Mouse (Mus musculus): ENCODE data around the gene Mei4. TPM values are rescaled to one million over a fixed set of nuclear protein-coding genes. Genes with fewer than 3 reads are reported as not detected.

Mei4 gene
- polyA plus RNA-seq, 1 experiment = 0.90 TPM

GRCm38 (mm10) chr9:82160143-82160542 is 296.7 kb downstream of the Mei4 start:
- Histone ChIP-seq H3K79me2 (ENCODE audit: control insufficient read depth, insufficient read depth) (no peaks in the 10 kb centered on the region), H3K4me2 (ENCODE audit: low read depth) (no peak overlapping the region), H3K4me3 (no peak overlapping the region), H3K36me3 (ENCODE audit: control insufficient read depth, insufficient read depth) (no peaks in the 10 kb centered on the region), H3ac (ENCODE audit: control insufficient read depth, insufficient read length) (no peak overlapping the region), H3K27me3 (ENCODE audit: control insufficient read depth, insufficient read depth, insufficient read length) (no peaks in the 10 kb centered on the region)
- no peak for TF ChIP-seq SRF (IDR thresholded peaks at IDR 0.05; ENCODE audit: control insufficient read depth, insufficient read length, low read depth)
- no peak for TF ChIP-seq TCF3 (IDR thresholded peaks at IDR 0.05; ENCODE audit: insufficient read length, low read depth)
- TF ChIP-seq TCF12 (IDR thresholded peaks at IDR 0.05; ENCODE audit: insufficient read depth, poor library complexity, severe bottlenecking) = no peak
- no peak for TF ChIP-seq MYOD1 (IDR thresholded peaks at IDR 0.05; ENCODE audit: control insufficient read depth in 1 of 3, insufficient read length in 2 of 3, low read depth in 2 of 3)
- TF ChIP-seq MYOG (IDR thresholded peaks at IDR 0.05; ENCODE audit: control insufficient read depth in 1 of 3, insufficient read depth in 1 of 3, insufficient read length in 2 of 3, low read depth in 2 of 3) = no peak
- no peak for TF ChIP-seq MAX (IDR thresholded peaks at IDR 0.05; ENCODE audit: low read depth)
- TF ChIP-seq REST (IDR thresholded peaks at IDR 0.05; ENCODE audit: insufficient read depth, insufficient read length) = no peak
- TF ChIP-seq POLR2AphosphoS2 (IDR thresholded peaks at IDR 0.05; ENCODE audit: insufficient read length, low read depth) = no peak
- no peak for TF ChIP-seq POLR2A (IDR thresholded peaks at IDR 0.05; ENCODE audit: insufficient read length, low read depth)
- no peak for TF ChIP-seq USF1 (IDR thresholded peaks at IDR 0.05; ENCODE audit: low read depth)
- TF ChIP-seq E2F4 (IDR thresholded peaks at IDR 0.05; ENCODE audit: insufficient read depth) = no peak
- TF ChIP-seq CEBPB (IDR thresholded peaks at IDR 0.05; ENCODE audit: insufficient read depth, poor library complexity, severe bottlenecking) = no peak

GRCm38 (mm10) chr9:82162415-82162814 is 298.9 kb downstream of the Mei4 start:
- Histone ChIP-seq H3K79me2 (ENCODE audit: control insufficient read depth, insufficient read depth) (no peaks in the 10 kb centered on the region), H3K36me3 (ENCODE audit: control insufficient read depth, insufficient read depth) (no peaks in the 10 kb centered on the region), H3ac (ENCODE audit: control insufficient read depth, insufficient read length) (no peak overlapping the region), H3K4me2 (ENCODE audit: low read depth) (no peak overlapping the region), H3K4me3 (no peak overlapping the region), H3K27me3 (ENCODE audit: control insufficient read depth, insufficient read depth, insufficient read length) (no peaks in the 10 kb centered on the region)
- TF ChIP-seq POLR2A (IDR thresholded peaks at IDR 0.05; ENCODE audit: insufficient read length, low read depth) = no peak
- no peak for TF ChIP-seq POLR2AphosphoS2 (IDR thresholded peaks at IDR 0.05; ENCODE audit: insufficient read length, low read depth)
- TF ChIP-seq REST (IDR thresholded peaks at IDR 0.05; ENCODE audit: insufficient read depth, insufficient read length) = no peak
- no peak for TF ChIP-seq MYOD1 (IDR thresholded peaks at IDR 0.05; ENCODE audit: control insufficient read depth in 1 of 3, insufficient read length in 2 of 3, low read depth in 2 of 3)
- TF ChIP-seq MAX (IDR thresholded peaks at IDR 0.05; ENCODE audit: low read depth) = no peak

- Histone ChIP-seq H3K27me3 (ENCODE audit: control insufficient read depth, insufficient read depth, insufficient read length) (no peaks in the 10 kb centered on the region), H3K79me2 (ENCODE audit: control insufficient read depth, insufficient read depth) (no peaks in the 10 kb centered on the region), H3K4me3 (no peak overlapping the region), H3ac (ENCODE audit: control insufficient read depth, insufficient read length) (no peak overlapping the region), H3K4me2 (ENCODE audit: low read depth) (no peak overlapping the region), H3K36me3 (ENCODE audit: control insufficient read depth, insufficient read depth) (no peaks in the 10 kb centered on the region)
- TF ChIP-seq TCF12 (IDR thresholded peaks at IDR 0.05; ENCODE audit: insufficient read depth, poor library complexity, severe bottlenecking) (no peak), POLR2AphosphoS2 (IDR thresholded peaks at IDR 0.05; ENCODE audit: insufficient read length, low read depth) (no peak), SRF (IDR thresholded peaks at IDR 0.05; ENCODE audit: control insufficient read depth, insufficient read length, low read depth) (no peak), MYOG (IDR thresholded peaks at IDR 0.05; ENCODE audit: control insufficient read depth in 1 of 3, insufficient read depth in 1 of 3, insufficient read length in 2 of 3, low read depth in 2 of 3) (no peak), REST (IDR thresholded peaks at IDR 0.05; ENCODE audit: insufficient read depth, insufficient read length) (no peak), TCF3 (IDR thresholded peaks at IDR 0.05; ENCODE audit: insufficient read length, low read depth) (no peak), MYOD1 (IDR thresholded peaks at IDR 0.05; ENCODE audit: control insufficient read depth in 1 of 3, insufficient read length in 2 of 3, low read depth in 2 of 3) (no peak), CEBPB (IDR thresholded peaks at IDR 0.05; ENCODE audit: insufficient read depth, poor library complexity, severe bottlenecking) (no peak), USF1 (IDR thresholded peaks at IDR 0.05; ENCODE audit: low read depth) (no peak), E2F4 (IDR thresholded peaks at IDR 0.05; ENCODE audit: insufficient read depth) (no peak), MAX (IDR thresholded peaks at IDR 0.05; ENCODE audit: low read depth) (no peak), POLR2A (IDR thresholded peaks at IDR 0.05; ENCODE audit: insufficient read length, low read depth) (no peak)
These were observed 354.5 kb downstream of the Mei4 start for GRCm38 (mm10) chr9:82217976-82218375.

GRCm38 (mm10) chr9:82247695-82248445 is 384.4 kb downstream of the Mei4 start:
- no peak for TF ChIP-seq TCF12 (IDR thresholded peaks at IDR 0.05; ENCODE audit: insufficient read depth, poor library complexity, severe bottlenecking)
- no peak for TF ChIP-seq E2F4 (IDR thresholded peaks at IDR 0.05; ENCODE audit: insufficient read depth)
- TF ChIP-seq POLR2A (IDR thresholded peaks at IDR 0.05; ENCODE audit: insufficient read length, low read depth) = no peak
- TF ChIP-seq SRF (IDR thresholded peaks at IDR 0.05; ENCODE audit: control insufficient read depth, insufficient read length, low read depth) = no peak
- TF ChIP-seq MYOG (IDR thresholded peaks at IDR 0.05; ENCODE audit: control insufficient read depth in 1 of 3, insufficient read depth in 1 of 3, insufficient read length in 2 of 3, low read depth in 2 of 3) = no peak
- no peak for TF ChIP-seq MAX (IDR thresholded peaks at IDR 0.05; ENCODE audit: low read depth)
- no peak for TF ChIP-seq TCF3 (IDR thresholded peaks at IDR 0.05; ENCODE audit: insufficient read length, low read depth)
- no peak for TF ChIP-seq MYOD1 (IDR thresholded peaks at IDR 0.05; ENCODE audit: control insufficient read depth in 1 of 3, insufficient read length in 2 of 3, low read depth in 2 of 3)
- no peak for TF ChIP-seq CEBPB (IDR thresholded peaks at IDR 0.05; ENCODE audit: insufficient read depth, poor library complexity, severe bottlenecking)
- TF ChIP-seq POLR2AphosphoS2 (IDR thresholded peaks at IDR 0.05; ENCODE audit: insufficient read length, low read depth) = no peak
- no peak for TF ChIP-seq USF1 (IDR thresholded peaks at IDR 0.05; ENCODE audit: low read depth)
- no peak for TF ChIP-seq REST (IDR thresholded peaks at IDR 0.05; ENCODE audit: insufficient read depth, insufficient read length)
- no peak overlapping the region for H3K4me3 ChIP-seq
- H3K79me2 ChIP-seq (ENCODE audit: control insufficient read depth, insufficient read depth) = no peaks in the 10 kb centered on the region
- H3K4me2 ChIP-seq (ENCODE audit: low read depth) = no peak overlapping the region
- H3K36me3 ChIP-seq (ENCODE audit: control insufficient read depth, insufficient read depth) = no peaks in the 10 kb centered on the region
- H3K27me3 ChIP-seq (ENCODE audit: control insufficient read depth, insufficient read depth, insufficient read length) = no peaks in the 10 kb centered on the region
- H3ac ChIP-seq (ENCODE audit: control insufficient read depth, insufficient read length) = no peak overlapping the region

Other genes with a start within 250 kb of the Mei4 start
- 2.4 TPM for gene Htr1b, start 229.8 kb upstream of the Mei4 start, polyA plus RNA-seq (2012; fragmentation: generic; extraction: Trizol)